Mouse (Mus musculus): ENCODE measurements at regions not wholly inside any gene's neighbourhood (a gene's known extent, or its start where the extent isn't known, plus 50 kb on each side); places are given as distances from the start of the nearest gene placed in this dataset.

DNA sequence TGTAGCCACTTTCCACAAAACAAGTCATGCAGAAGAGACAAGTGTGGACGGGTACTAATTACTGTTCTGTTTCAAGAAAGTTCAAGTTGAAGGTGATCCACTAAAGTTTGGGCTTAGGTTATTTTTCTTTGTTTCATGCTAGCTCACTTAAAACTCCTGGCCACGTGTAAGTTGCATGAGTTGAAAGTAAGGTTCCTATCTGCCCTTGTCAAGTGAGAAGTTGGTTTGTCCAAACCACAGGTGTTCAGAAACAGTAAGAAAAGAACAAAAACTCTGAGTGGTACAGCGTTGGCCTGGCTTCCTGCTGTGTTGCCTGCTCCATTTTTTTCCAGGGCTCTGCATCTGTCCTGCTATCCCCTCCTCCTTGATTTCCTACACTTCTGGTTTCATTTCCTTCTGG, 168.5 kb downstream of the Bcl11a start:
- ATAC-seq (ENCODE audit: low FRiP score, low TSS enrichment) (no peak), DNase-seq (no peak)
- Histone ChIP-seq H3K36me3 (ENCODE audit: control insufficient read depth, insufficient read depth, low read length) (no peaks in the 10 kb centered on the region), H3K9me3 (ENCODE audit: control insufficient read depth, low read length) (no peaks in the 10 kb centered on the region), H3K4me1 (ENCODE audit: control insufficient read depth, insufficient read depth, low read length) (no peaks in the 10 kb centered on the region), H3K27me3 (ENCODE audit: control insufficient read depth, insufficient read depth, low read length) (no peaks in the 10 kb centered on the region), H3K4me3 (replicated peaks; ENCODE audit: low read depth, low read length) (no peak overlapping the region), H3K4me2 (ENCODE audit: low read length) (no peak overlapping the region), H3K9ac (replicated peaks; ENCODE audit: low read length) (no peak overlapping the region), H3K27ac (replicated peaks; ENCODE audit: low read depth, low read length) (no peak overlapping the region)
- WGBS, result 81% methylated on average over 3 of the region's 3 CpGs

DNA sequence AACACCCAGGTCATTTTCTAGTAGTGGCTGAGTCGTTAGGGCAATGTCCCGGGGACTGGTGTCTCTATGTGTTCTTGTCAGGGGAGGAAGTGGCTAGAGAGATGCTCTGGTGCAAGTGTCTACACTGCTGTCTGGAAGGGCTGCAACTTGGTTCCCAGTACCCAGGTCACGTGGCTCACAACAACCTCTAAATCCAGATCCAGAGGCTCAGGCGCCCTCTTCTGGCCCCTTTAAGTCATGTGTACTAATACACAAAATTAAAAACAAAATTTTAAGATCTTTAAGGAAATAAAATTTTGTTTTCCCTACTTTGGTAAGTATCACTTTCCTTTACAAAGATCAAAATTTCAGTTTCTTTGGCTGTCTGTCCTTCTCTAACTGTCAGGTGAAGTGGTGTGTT, 169.4 kb downstream of the Bcl11a start:
- 94% methylated on average over 4 of the region's 4 CpGs for WGBS

DNA sequence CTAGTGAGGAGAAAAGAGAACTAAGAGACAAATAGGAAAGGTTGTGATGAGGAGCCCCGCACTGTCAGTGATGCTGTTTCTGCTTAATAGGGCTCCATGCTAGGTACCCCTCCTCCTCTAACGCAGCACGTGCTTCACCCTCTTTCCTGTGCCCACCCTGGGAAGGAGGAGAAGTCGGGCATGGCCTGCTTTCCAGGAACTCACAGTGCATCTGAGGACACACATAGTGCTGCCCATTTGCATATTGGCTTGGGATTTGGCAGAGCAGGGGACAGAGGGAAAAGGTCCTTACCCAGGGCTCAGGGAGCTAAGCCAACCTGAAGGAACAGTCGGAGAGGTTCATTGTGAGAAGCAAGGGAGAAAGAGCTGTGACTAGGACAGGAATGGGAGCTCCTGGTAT, 173.7 kb downstream of the Bcl11a start:
- no peaks in the 10 kb centered on the region for H3K27me3 ChIP-seq (ENCODE audit: control insufficient read depth, insufficient read depth, low read length)
- no peak overlapping the region for H3K27ac ChIP-seq (replicated peaks; ENCODE audit: low read depth, low read length)
- H3K36me3 ChIP-seq (ENCODE audit: control insufficient read depth, insufficient read depth, low read length), result no peaks in the 10 kb centered on the region
- H3K4me2 ChIP-seq (ENCODE audit: low read length), result no peak overlapping the region
- no peak overlapping the region for H3K4me3 ChIP-seq (replicated peaks; ENCODE audit: low read depth, low read length)
- no peak for DNase-seq
- ATAC-seq (ENCODE audit: low FRiP score, low TSS enrichment), result no peak
- H3K9me3 ChIP-seq (ENCODE audit: control insufficient read depth, low read length), result no peaks in the 10 kb centered on the region
- H3K4me1 ChIP-seq (ENCODE audit: control insufficient read depth, insufficient read depth, low read length), result no peaks in the 10 kb centered on the region
- 41% methylated on average over 5 of the region's 5 CpGs for WGBS
- no peak overlapping the region for H3K9ac ChIP-seq (replicated peaks; ENCODE audit: low read length)

More for the DNA sequence above, 169.4 kb downstream of the Bcl11a start:
- no peaks in the 10 kb centered on the region for H3K9me3 ChIP-seq (ENCODE audit: control insufficient read depth, low read length)
- no peak overlapping the region for H3K4me2 ChIP-seq (ENCODE audit: low read length)
- H3K36me3 ChIP-seq (ENCODE audit: control insufficient read depth, insufficient read depth, low read length), result no peaks in the 10 kb centered on the region
- no peaks in the 10 kb centered on the region for H3K27me3 ChIP-seq (ENCODE audit: control insufficient read depth, insufficient read depth, low read length)
- DNase-seq (no peak), ATAC-seq (ENCODE audit: low FRiP score, low TSS enrichment) (no peak)
- no peaks in the 10 kb centered on the region for H3K4me1 ChIP-seq (ENCODE audit: control insufficient read depth, insufficient read depth, low read length)
- H3K4me3 ChIP-seq (replicated peaks; ENCODE audit: low read depth, low read length), result no peak overlapping the region
- no peak overlapping the region for H3K9ac ChIP-seq (replicated peaks; ENCODE audit: low read length)
- H3K27ac ChIP-seq (replicated peaks; ENCODE audit: low read depth, low read length), result no peak overlapping the region

GRCm38 (mm10) chr11:24255201-24256060, 177.6 kb downstream of the Bcl11a start:
- DNase-seq (peak; percentile 23), ATAC-seq (ENCODE audit: low FRiP score, low TSS enrichment) (no peak)
- H3K9ac ChIP-seq (replicated peaks; ENCODE audit: low read length), result no peak overlapping the region
- H3K9me3 ChIP-seq (ENCODE audit: control insufficient read depth, low read length), result no peaks in the 10 kb centered on the region
- no peaks in the 10 kb centered on the region for H3K4me1 ChIP-seq (ENCODE audit: control insufficient read depth, insufficient read depth, low read length)
- H3K36me3 ChIP-seq (ENCODE audit: control insufficient read depth, insufficient read depth, low read length), result no peaks in the 10 kb centered on the region
- no peak overlapping the region for H3K4me2 ChIP-seq (ENCODE audit: low read length)
- H3K4me3 ChIP-seq (replicated peaks; ENCODE audit: low read depth, low read length), result no peak overlapping the region
- whole genome bisulfite sequencing, result 86% methylated on average over 22 of the region's 22 CpGs
- no peaks in the 10 kb centered on the region for H3K27me3 ChIP-seq (ENCODE audit: control insufficient read depth, insufficient read depth, low read length)
- no peak overlapping the region for H3K27ac ChIP-seq (replicated peaks; ENCODE audit: low read depth, low read length)

DNA sequence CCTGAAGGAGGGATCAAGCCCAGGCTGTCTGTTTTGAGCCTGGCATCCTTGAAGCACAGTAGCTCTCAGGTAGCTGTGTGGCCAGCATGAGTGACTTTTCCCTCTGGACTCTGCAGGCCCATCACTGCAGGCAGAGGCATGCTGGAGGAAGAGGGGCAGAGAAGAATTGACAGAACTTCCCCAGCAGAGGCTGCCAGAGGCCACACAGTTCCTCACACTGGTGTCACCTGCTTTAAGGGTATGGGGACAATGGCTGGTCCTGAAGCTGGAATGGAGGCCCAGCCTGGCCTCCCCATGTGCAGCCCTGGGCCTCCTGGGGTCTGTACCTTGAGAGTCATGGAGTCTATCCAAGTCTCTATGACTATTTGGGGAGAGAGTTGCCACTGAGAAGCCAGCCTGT, 179.9 kb downstream of the Bcl11a start:
- Histone ChIP-seq H3K4me1 (ENCODE audit: control insufficient read depth, insufficient read depth, low read length) (no peaks in the 10 kb centered on the region), H3K4me3 (replicated peaks; ENCODE audit: low read depth, low read length) (no peak overlapping the region), H3K9ac (replicated peaks; ENCODE audit: low read length) (no peak overlapping the region), H3K27me3 (ENCODE audit: control insufficient read depth, insufficient read depth, low read length) (no peaks in the 10 kb centered on the region), H3K4me2 (ENCODE audit: low read length) (no peak overlapping the region), H3K36me3 (ENCODE audit: control insufficient read depth, insufficient read depth, low read length) (no peaks in the 10 kb centered on the region), H3K9me3 (ENCODE audit: control insufficient read depth, low read length) (no peaks in the 10 kb centered on the region), H3K27ac (replicated peaks; ENCODE audit: low read depth, low read length) (no peak overlapping the region)
- DNase-seq (no peak), ATAC-seq (ENCODE audit: low FRiP score, low TSS enrichment) (no peak)

GRCm38 (mm10) chr11:24258340-24258739, 180.5 kb downstream of the Bcl11a start:
- H3K4me1 ChIP-seq (ENCODE audit: control insufficient read depth, insufficient read depth, low read length), result no peaks in the 10 kb centered on the region
- H3K4me2 ChIP-seq (ENCODE audit: low read length), result no peak overlapping the region
- H3K4me3 ChIP-seq (replicated peaks; ENCODE audit: low read depth, low read length), result no peak overlapping the region
- no peaks in the 10 kb centered on the region for H3K9me3 ChIP-seq (ENCODE audit: control insufficient read depth, low read length)
- ATAC-seq (ENCODE audit: low FRiP score, low TSS enrichment) (no peak), DNase-seq (no peak)
- H3K36me3 ChIP-seq (ENCODE audit: control insufficient read depth, insufficient read depth, low read length), result no peaks in the 10 kb centered on the region
- no peak overlapping the region for H3K9ac ChIP-seq (replicated peaks; ENCODE audit: low read length)
- H3K27me3 ChIP-seq (ENCODE audit: control insufficient read depth, insufficient read depth, low read length), result no peaks in the 10 kb centered on the region
- WGBS, result 79% methylated on average over 6 of the region's 6 CpGs
- no peak overlapping the region for H3K27ac ChIP-seq (replicated peaks; ENCODE audit: low read depth, low read length)

DNA sequence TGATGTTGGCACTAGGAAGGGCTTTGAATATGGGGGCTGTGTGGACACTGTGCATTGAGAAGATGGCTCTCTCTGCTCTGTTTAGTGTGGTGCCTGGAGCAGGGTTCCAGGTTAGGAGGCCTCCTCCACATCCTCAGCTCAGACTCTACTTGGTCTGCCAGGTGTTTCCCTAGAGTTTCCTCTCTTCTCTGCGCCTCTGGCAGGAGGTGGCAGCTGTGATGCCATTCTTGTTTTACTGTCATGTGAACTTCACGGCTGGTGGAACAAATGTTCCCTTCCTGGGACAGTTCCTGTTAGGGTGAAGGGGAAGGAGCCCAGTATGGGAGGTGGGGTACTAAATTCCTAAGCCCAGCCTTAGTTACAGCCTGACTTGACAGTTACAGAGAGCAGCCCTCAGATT, 181.8 kb downstream of the Bcl11a start:
- H3K9me3 ChIP-seq (ENCODE audit: control insufficient read depth, low read length), result no peaks in the 10 kb centered on the region
- ATAC-seq (ENCODE audit: low FRiP score, low TSS enrichment), result no peak
- WGBS, result 87% methylated on average over 2 of the region's 2 CpGs
- no peak for DNase-seq
- H3K36me3 ChIP-seq (ENCODE audit: control insufficient read depth, insufficient read depth, low read length), result no peaks in the 10 kb centered on the region
- no peak overlapping the region for H3K4me3 ChIP-seq (replicated peaks; ENCODE audit: low read depth, low read length)
- no peaks in the 10 kb centered on the region for H3K27me3 ChIP-seq (ENCODE audit: control insufficient read depth, insufficient read depth, low read length)
- no peak overlapping the region for H3K9ac ChIP-seq (replicated peaks; ENCODE audit: low read length)
- H3K27ac ChIP-seq (replicated peaks; ENCODE audit: low read depth, low read length), result no peak overlapping the region
- H3K4me1 ChIP-seq (ENCODE audit: control insufficient read depth, insufficient read depth, low read length), result no peaks in the 10 kb centered on the region
- H3K4me2 ChIP-seq (ENCODE audit: low read length), result no peak overlapping the region

- 85% methylated on average over 2 of the region's 2 CpGs for WGBS
- Histone ChIP-seq H3K9me3 (ENCODE audit: control insufficient read depth, low read length) (no peaks in the 10 kb centered on the region), H3K27ac (replicated peaks; ENCODE audit: low read depth, low read length) (no peak overlapping the region), H3K4me3 (replicated peaks; ENCODE audit: low read depth, low read length) (no peak overlapping the region), H3K36me3 (ENCODE audit: control insufficient read depth, insufficient read depth, low read length) (no peaks in the 10 kb centered on the region), H3K27me3 (ENCODE audit: control insufficient read depth, insufficient read depth, low read length) (no peaks in the 10 kb centered on the region), H3K4me1 (ENCODE audit: control insufficient read depth, insufficient read depth, low read length) (no peaks in the 10 kb centered on the region), H3K9ac (replicated peaks; ENCODE audit: low read length) (no peak overlapping the region), H3K4me2 (ENCODE audit: low read length) (no peak overlapping the region)
- no peak for DNase-seq
- ATAC-seq (ENCODE audit: low FRiP score, low TSS enrichment), result no peak
Measured at GRCm38 (mm10) chr11:24269046-24269445, 191.2 kb downstream of the Bcl11a start.

DNA sequence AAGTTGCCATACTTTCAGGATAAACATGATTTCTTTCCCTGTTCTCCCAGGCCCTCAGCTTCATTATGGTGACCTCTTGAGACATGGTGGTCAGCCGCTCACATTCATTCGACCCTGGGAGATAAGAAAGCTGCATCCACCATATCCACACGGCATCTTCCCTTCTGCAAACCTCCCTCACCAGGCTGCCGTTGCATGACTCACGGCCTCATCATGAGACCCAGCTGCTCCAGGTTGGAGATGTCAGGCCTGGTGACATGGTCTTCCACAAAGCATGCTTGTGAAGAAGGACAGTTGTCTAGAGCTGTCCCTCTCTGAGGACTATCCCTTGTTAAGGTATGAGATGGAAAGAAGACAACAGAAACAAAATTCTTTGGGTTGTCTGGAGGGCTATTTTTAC, 203.8 kb downstream of the Bcl11a start:
- no peaks in the 10 kb centered on the region for H3K36me3 ChIP-seq (ENCODE audit: control insufficient read depth, insufficient read depth, low read length)
- H3K4me2 ChIP-seq (ENCODE audit: low read length), result no peak overlapping the region
- no peak overlapping the region for H3K4me3 ChIP-seq (replicated peaks; ENCODE audit: low read depth, low read length)
- H3K27me3 ChIP-seq (ENCODE audit: control insufficient read depth, insufficient read depth, low read length), result no peaks in the 10 kb centered on the region
- H3K27ac ChIP-seq (replicated peaks; ENCODE audit: low read depth, low read length), result no peak overlapping the region
- DNase-seq (no peak), ATAC-seq (ENCODE audit: low FRiP score, low TSS enrichment) (no peak)
- H3K4me1 ChIP-seq (ENCODE audit: control insufficient read depth, insufficient read depth, low read length), result peaks cover 36% of the 10 kb centered on the region
- H3K9me3 ChIP-seq (ENCODE audit: control insufficient read depth, low read length), result no peaks in the 10 kb centered on the region
- no peak overlapping the region for H3K9ac ChIP-seq (replicated peaks; ENCODE audit: low read length)
- 89% methylated on average over 5 of the region's 5 CpGs for WGBS
